Mouse (Mus musculus) heart, embryonic 14.5 days (tissue): Measurements from ENCODE around the gene Pdzd2. TPM values are rescaled to one million over a fixed set of nuclear protein-coding genes. Genes with fewer than 3 reads are reported as not detected.
A peak's percentile ranks its signal among the peaks of the same experiment; 100 is the strongest.

Experiments used
- ATAC-seq: fragments of 200-750 bp; cut with Nextera tagmentation; 2 replicates; pipeline ENCODE4 v1.8.0; 2017; ENCODE audit warnings: low read depth, moderate TSS enrichment; ENCODE audit not compliant: insufficient number of reproducible peaks, insufficient read depth, low FRiP score
- H3K27ac ChIP-seq, 2 experiments: fragments of 200-500 bp in 1 of 2; fragments of 300-500 bp in 1 of 2; sonication (generic) in 1 of 2; replicated peaks in 1 of 2; 2 replicates each; pipeline ENCODE4 v1.5.1; 2012 to 2014; ENCODE audit warnings: low read depth in 2 of 2, low read length in 2 of 2, control low read depth in 1 of 2, mild to moderate bottlenecking in 1 of 2, mixed read lengths in 1 of 2; ENCODE audit not compliant: control insufficient read depth in 1 of 2, insufficient read depth in 1 of 2
- H3K27me3 ChIP-seq: fragments of 300-500 bp; sonication (generic); 2 replicates; pipeline ENCODE4 v1.6.1; 2014; ENCODE audit warnings: mild to moderate bottlenecking, low read length, control low read depth; ENCODE audit not compliant: control insufficient read depth, insufficient read depth
- H3K36me3 ChIP-seq: fragments of 300-500 bp; sonication (generic); 2 replicates; pipeline ENCODE4 v1.6.1; 2014; ENCODE audit warnings: mild to moderate bottlenecking, control low read depth, low read length, mixed read lengths; ENCODE audit not compliant: control insufficient read depth, insufficient read depth
- H3K4me1 ChIP-seq, 2 experiments: fragments of 200-500 bp in 1 of 2; fragments of 300-500 bp in 1 of 2; sonication (generic) in 1 of 2; 2 replicates each; pipeline ENCODE4 v1.6.1; 2012 to 2014; ENCODE audit warnings: low read length in 2 of 2, control low read depth in 1 of 2, mixed read lengths in 1 of 2; ENCODE audit not compliant: control insufficient read depth in 2 of 2, insufficient read depth in 2 of 2
- H3K4me2 ChIP-seq: fragments of 300-500 bp; sonication (generic); 2 replicates; pipeline ENCODE4 v1.6.1; 2014; ENCODE audit warnings: mild to moderate bottlenecking, low read length
- H3K4me3 ChIP-seq, 2 experiments: fragments of 200-500 bp in 1 of 2; fragments of 300-500 bp in 1 of 2; sonication (generic) in 1 of 2; 2 replicates each; pipeline ENCODE4 v1.5.1; 2012 to 2014; ENCODE audit warnings: low read length in 2 of 2, mild to moderate bottlenecking in 2 of 2, control low read depth in 1 of 2, low read depth in 1 of 2, moderate library complexity in 1 of 2; ENCODE audit not compliant: control insufficient read depth in 1 of 2, insufficient read depth in 1 of 2
- H3K9ac ChIP-seq: fragments of 300-500 bp; sonication (generic); 2 replicates; pipeline ENCODE4 v1.6.1; 2014; ENCODE audit warnings: mild to moderate bottlenecking, low read length
- H3K9me3 ChIP-seq: fragments of 300-500 bp; sonication (generic); 2 replicates; pipeline ENCODE4 v1.6.1; 2016; ENCODE audit warnings: low read length, control low read depth; ENCODE audit not compliant: control insufficient read depth
- WGBS: fragments of 180-500 bp; shearing (Covaris S2); extraction: QIAGEN DNeasy Blood & Tissue Kit; methylation state at CpG from one replicate; pipeline ENCODE4 v1.1.7; 2014; 5-methylcytosine and 5-hydroxymethylcytosine counted together
- polyA plus RNA-seq: library from polyadenylated mRNA; unstranded; fragments of >200 nt; fragmentation: Nextera tagmentation; extraction: Ambion mirVana; gene quantifications from 2 replicates; pipeline ENCODE4 v1.2.1, GENCODE M21; 2014

Pdzd2 gene
- polyA plus RNA-seq, 1 experiment from 2014 or later = 16.8 TPM

DNA sequence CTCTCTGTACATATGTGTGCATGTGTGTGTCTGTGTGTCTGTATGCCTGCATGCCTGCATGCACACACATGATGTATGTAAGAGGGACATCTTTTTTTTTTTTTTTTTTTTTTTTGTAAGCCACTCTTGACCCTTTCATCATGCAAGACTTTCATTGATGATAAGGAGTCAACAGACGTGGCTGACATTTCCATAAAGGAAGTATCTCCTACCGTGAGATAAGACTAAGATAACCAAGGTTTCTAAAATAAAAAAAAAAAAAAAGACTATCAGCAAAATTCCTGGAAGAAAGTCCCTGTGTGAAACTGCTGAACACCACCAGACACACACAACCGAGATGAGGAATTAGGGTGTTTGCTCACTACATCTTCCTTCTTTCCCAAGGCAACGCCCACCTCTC is 27.1 kb upstream of the Pdzd2 start:
- H3K27me3 ChIP-seq = no peaks in the 10 kb centered on the region
- H3K4me1 ChIP-seq = peaks cover 5 to 6% of the 10 kb centered on the region in 2 experiments; a peak in 3 of 4 replicates
- no peaks in the 10 kb centered on the region for H3K9me3 ChIP-seq
- H3K4me2 ChIP-seq = no peak overlapping the region
- no peaks in the 10 kb centered on the region for H3K36me3 ChIP-seq
- no peak overlapping the region for H3K27ac ChIP-seq
- ATAC-seq = no peak
- no peak overlapping the region for H3K9ac ChIP-seq
- no peak overlapping the region for H3K4me3 ChIP-seq
- WGBS = 40% methylated on average over 4 of the region's 4 CpGs

- WGBS = 66% methylated on average over 10 of the region's 10 CpGs
- Histone ChIP-seq H3K9ac (no peak overlapping the region), H3K36me3 (no peaks in the 10 kb centered on the region), H3K4me2 (no peak overlapping the region), H3K4me1 (peaks cover 23 to 26% of the 10 kb centered on the region in 2 experiments), H3K27me3 (no peaks in the 10 kb centered on the region), H3K4me3 (no peak overlapping the region), H3K9me3 (no peaks in the 10 kb centered on the region), H3K27ac (no peak overlapping the region)
- no peak for ATAC-seq
Observed at GRCm38 (mm10) chr15:12763147-12763546, 23.4 kb upstream of the Pdzd2 start.

DNA sequence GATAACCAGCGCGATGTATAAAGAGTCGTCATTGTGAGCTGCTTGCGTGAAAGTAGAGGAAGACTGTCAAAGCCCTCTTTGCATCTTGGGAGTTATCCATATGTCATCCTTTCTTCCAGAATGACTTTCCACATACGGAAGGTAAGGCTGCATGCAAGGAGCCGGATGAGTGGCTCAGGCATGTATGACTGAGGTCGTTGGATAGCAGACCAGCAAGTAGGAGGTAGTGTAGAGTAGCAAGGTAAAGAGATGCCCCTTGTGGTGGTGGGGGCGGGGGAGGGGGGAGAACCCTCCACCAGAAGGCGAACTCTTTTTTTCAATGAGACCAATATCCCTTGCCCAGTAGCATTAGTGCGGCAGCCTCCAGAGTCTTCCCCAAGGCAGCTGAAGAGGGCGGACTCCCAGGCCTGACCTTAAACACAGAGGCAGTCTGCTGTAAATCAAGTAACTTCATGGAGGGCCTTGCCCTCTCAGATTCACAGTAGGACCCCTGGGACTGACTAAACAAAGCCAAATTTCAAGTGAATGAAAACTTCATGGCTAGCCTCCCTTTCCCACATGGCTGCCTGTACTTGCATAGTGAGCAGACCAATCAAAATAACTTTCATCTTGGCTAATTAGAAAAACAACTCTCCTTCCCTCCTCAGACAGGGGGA is 22.7 kb upstream of the Pdzd2 start:
- Histone ChIP-seq H3K9ac (no peak overlapping the region), H3K4me3 (no peak overlapping the region), H3K4me2 (no peak overlapping the region), H3K27me3 (no peaks in the 10 kb centered on the region), H3K4me1 (peaks cover 23 to 30% of the 10 kb centered on the region in 2 experiments), H3K36me3 (no peaks in the 10 kb centered on the region), H3K27ac (no peak overlapping the region), H3K9me3 (no peaks in the 10 kb centered on the region)
- 77% methylated on average over 11 of the region's 11 CpGs for WGBS
- no peak for ATAC-seq

GRCm38 (mm10) chr15:12760747-12761146 is 21.0 kb upstream of the Pdzd2 start:
- no peaks in the 10 kb centered on the region for H3K9me3 ChIP-seq
- H3K27ac ChIP-seq = peak overlapping the region; percentile 55 to 77
- no peaks in the 10 kb centered on the region for H3K27me3 ChIP-seq
- H3K4me2 ChIP-seq = no peak overlapping the region
- 49% methylated on average over 6 of the region's 6 CpGs for WGBS
- H3K4me1 ChIP-seq = peaks cover 23 to 30% of the 10 kb centered on the region in 2 experiments
- H3K36me3 ChIP-seq = no peaks in the 10 kb centered on the region
- ATAC-seq = peak; percentile 28; the same call in 1 of the 2 replicates
- no peak overlapping the region for H3K4me3 ChIP-seq
- H3K9ac ChIP-seq = 0 out of 2 replicates have a peak overlapping the region, but pooled peaks have one; percentile 34

- Histone ChIP-seq H3K27me3 (no peaks in the 10 kb centered on the region), H3K9ac (no peak overlapping the region), H3K36me3 (no peaks in the 10 kb centered on the region), H3K4me2 (peak overlapping the region; percentile 15; the same call in 1 of the 2 replicates), H3K4me3 (no peak overlapping the region), H3K4me1 (peaks cover 25 to 32% of the 10 kb centered on the region in 2 experiments), H3K27ac (peak overlapping the region; percentile 83 to 84), H3K9me3 (no peaks in the 10 kb centered on the region)
- peak; percentile 70 for ATAC-seq
- WGBS = 9% methylated on average over 5 of the region's 5 CpGs
Observed at GRCm38 (mm10) chr15:12758461-12758860, 18.7 kb upstream of the Pdzd2 start.

DNA sequence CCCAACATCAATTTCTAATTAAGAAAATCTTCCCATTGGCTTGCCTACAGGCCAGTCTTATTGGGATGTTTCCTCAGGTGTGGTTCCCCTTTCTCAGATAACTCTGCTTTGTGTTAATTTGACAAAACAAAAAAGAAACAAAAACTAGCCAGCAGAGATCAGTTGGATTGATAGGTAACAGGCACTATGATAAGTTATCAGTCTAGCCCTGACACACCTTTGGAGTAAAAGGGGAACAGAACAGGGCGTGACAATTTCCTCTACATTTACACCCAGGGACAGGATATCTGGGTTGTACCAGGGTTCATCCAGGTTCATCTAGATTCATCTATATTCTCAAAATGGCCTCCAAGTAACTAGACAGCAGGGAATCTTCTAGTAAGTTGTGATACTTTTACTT is 18.0 kb upstream of the Pdzd2 start:
- Histone ChIP-seq H3K36me3 (no peaks in the 10 kb centered on the region), H3K9me3 (no peaks in the 10 kb centered on the region), H3K4me3 (no peak overlapping the region), H3K9ac (no peak overlapping the region), H3K27me3 (no peaks in the 10 kb centered on the region), H3K4me2 (no peak overlapping the region), H3K27ac (peak overlapping the region in 1 of 2 experiments; percentile 84; a peak in 1 of 4 replicates), H3K4me1 (peaks cover 27 to 35% of the 10 kb centered on the region in 2 experiments)
- no peak for ATAC-seq
- WGBS = 84% methylated on average over 1 of the region's 1 CpGs

GRCm38 (mm10) chr15:12753201-12753600 is 13.5 kb upstream of the Pdzd2 start:
- H3K4me1 ChIP-seq = peaks cover 37 to 49% of the 10 kb centered on the region in 2 experiments
- peak overlapping the region; percentile 64 to 71; a peak in 3 of 4 replicates for H3K27ac ChIP-seq
- no peaks in the 10 kb centered on the region for H3K9me3 ChIP-seq
- WGBS = 15% methylated on average over 4 of the region's 4 CpGs
- no peaks in the 10 kb centered on the region for H3K36me3 ChIP-seq
- H3K4me3 ChIP-seq = no peak overlapping the region
- ATAC-seq = peak; percentile 24; the same call in 1 of the 2 replicates
- no peak overlapping the region for H3K9ac ChIP-seq
- peak overlapping the region; percentile 39 for H3K4me2 ChIP-seq
- no peaks in the 10 kb centered on the region for H3K27me3 ChIP-seq
